Mouse (Mus musculus) ES-CJ7 (cell line): Measurements from ENCODE around the gene Dennd2d.

ENCODE experiments used
- DNase-seq: peaks from one replicate; pipeline ENCODE4 v3.0.0; 2011; ENCODE audit warnings: low read depth, low spot score

Gene Dennd2d

GRCm38 (mm10) chr3:106482281-106483081, at the start of gene Dennd2d:
TSS of gene Dennd2d (plus strand) at chr3:106482405.
- peak; percentile 16 for DNase-seq

GRCm38 (mm10) chr3:106448571-106448970, 33.6 kb upstream of the Dennd2d start:
- peak; percentile 64 for DNase-seq

- no peak for DNase-seq
Observed at GRCm38 (mm10) chr3:106448995-106449394, 33.2 kb upstream of the Dennd2d start.

GRCm38 (mm10) chr3:106449567-106449966, 32.6 kb upstream of the Dennd2d start:
- DNase-seq = no peak

- no peak for DNase-seq
Observed at GRCm38 (mm10) chr3:106452616-106453015, 29.6 kb upstream of the Dennd2d start.

GRCm38 (mm10) chr3:106457298-106457869, 24.8 kb upstream of the Dennd2d start:
- no peak for DNase-seq

- DNase-seq = no peak
Observed at GRCm38 (mm10) chr3:106462059-106462470, 20.1 kb upstream of the Dennd2d start.

GRCm38 (mm10) chr3:106462493-106462892, 19.7 kb upstream of the Dennd2d start:
- DNase-seq = no peak

GRCm38 (mm10) chr3:106464750-106465149, 17.5 kb upstream of the Dennd2d start:
- no peak for DNase-seq

GRCm38 (mm10) chr3:106474210-106474609, 8.0 kb upstream of the Dennd2d start:
- DNase-seq = no peak

- DNase-seq = no peak
Observed at GRCm38 (mm10) chr3:106476863-106477262, 5.3 kb upstream of the Dennd2d start.

- DNase-seq = no peak
Observed at GRCm38 (mm10) chr3:106483297-106483696, 1.1 kb downstream of the Dennd2d start.

GRCm38 (mm10) chr3:106483796-106484405, 1.7 kb downstream of the Dennd2d start:
- no peak for DNase-seq

GRCm38 (mm10) chr3:106484861-106485260, 2.7 kb downstream of the Dennd2d start:
- DNase-seq = no peak

- DNase-seq = no peak
Observed at GRCm38 (mm10) chr3:106485810-106486209, 3.6 kb downstream of the Dennd2d start.

GRCm38 (mm10) chr3:106487551-106487950, 5.3 kb downstream of the Dennd2d start:
- no peak for DNase-seq

GRCm38 (mm10) chr3:106490239-106490638, 8.0 kb downstream of the Dennd2d start:
- DNase-seq = no peak

- DNase-seq = no peak
Observed at GRCm38 (mm10) chr3:106492723-106493122, 10.5 kb downstream of the Dennd2d start.

GRCm38 (mm10) chr3:106493202-106493601, 11.0 kb downstream of the Dennd2d start:
- DNase-seq = no peak

- no peak for DNase-seq
Observed at GRCm38 (mm10) chr3:106493882-106494281, 11.7 kb downstream of the Dennd2d start.

GRCm38 (mm10) chr3:106494417-106494950, 12.3 kb downstream of the Dennd2d start:
- DNase-seq = no peak

- DNase-seq = no peak
Observed at GRCm38 (mm10) chr3:106495346-106496044, 13.3 kb downstream of the Dennd2d start.
